Mouse (Mus musculus) limb, embryonic 14.5 days (tissue): ENCODE results near the gene Cd82. TPM values are rescaled to one million over a fixed set of nuclear protein-coding genes. Genes with fewer than 3 reads are reported as not detected.
A peak's percentile ranks its signal among the peaks of the same experiment; 100 is the strongest.

Experiments used
- ATAC-seq: fragments of 200-750 bp; cut with Nextera tagmentation; 2 replicates; pipeline ENCODE4 v1.8.0; 2017; ENCODE audit warnings: low read depth, moderate number of reproducible peaks, moderate TSS enrichment; ENCODE audit not compliant: low FRiP score
- DNase-seq: peaks from one replicate; pipeline ENCODE4 v3.0.0-alpha.2; 2015; ENCODE audit warnings: low spot score
- H3K27ac ChIP-seq: fragments of 300-500 bp; sonication (generic); replicated peaks from 2 replicates; pipeline ENCODE4 v1.5.1; 2014; ENCODE audit warnings: low read depth, mild to moderate bottlenecking, low read length, moderate library complexity, mixed read lengths
- H3K27me3 ChIP-seq: fragments of 300-500 bp; sonication (generic); 2 replicates; pipeline ENCODE4 v1.6.1; 2014; ENCODE audit warnings: low read length, mixed read lengths; ENCODE audit not compliant: control insufficient read depth, insufficient read depth
- H3K36me3 ChIP-seq: fragments of 300-500 bp; sonication (generic); 2 replicates; pipeline ENCODE4 v1.6.1; 2014; ENCODE audit warnings: mild to moderate bottlenecking, low read length, moderate library complexity, mixed read lengths; ENCODE audit not compliant: control insufficient read depth, insufficient read depth
- H3K4me1 ChIP-seq: fragments of 300-500 bp; sonication (generic); 2 replicates; pipeline ENCODE4 v1.6.1; 2014; ENCODE audit warnings: antibody characterized with exemption, low read length, mixed read lengths; ENCODE audit not compliant: control insufficient read depth, insufficient read depth
- H3K4me2 ChIP-seq: fragments of 300-500 bp; sonication (generic); replicated peaks from 2 replicates; pipeline ENCODE4 v1.6.1; 2014; ENCODE audit warnings: low read depth, mild to moderate bottlenecking, low read length, moderate library complexity; ENCODE audit not compliant: severe bottlenecking
- H3K4me3 ChIP-seq: fragments of 300-500 bp; sonication (generic); replicated peaks from 2 replicates; pipeline ENCODE4 v1.5.1; 2014; ENCODE audit warnings: low read length
- H3K9ac ChIP-seq: fragments of 300-500 bp; sonication (generic); 2 replicates; pipeline ENCODE4 v1.6.1; 2014; ENCODE audit warnings: mild to moderate bottlenecking, low read depth, low read length, moderate library complexity; ENCODE audit not compliant: severe bottlenecking
- H3K9me3 ChIP-seq: fragments of 300-500 bp; sonication (generic); 2 replicates; pipeline ENCODE4 v1.6.1; 2016; ENCODE audit warnings: low read length; ENCODE audit not compliant: control insufficient read depth
- POLR2A ChIP-seq: fragments of 200-500 bp; IDR thresholded peaks from 2 replicates; pipeline ENCODE4 v1.8.0; 2012; ENCODE audit warnings: inconsistent platforms, mild to moderate bottlenecking, moderate library complexity, borderline replicate concordance; ENCODE audit not compliant: insufficient read depth, insufficient read length; ENCODE audit errors: extremely low read depth
- WGBS: fragments of 180-500 bp; shearing (Covaris S2); extraction: QIAGEN DNeasy Blood & Tissue Kit; methylation state at CpG from one replicate; pipeline ENCODE4 v1.1.7; 2014; 5-methylcytosine and 5-hydroxymethylcytosine counted together
- polyA plus RNA-seq, 2 experiments: library from polyadenylated mRNA; depleted of rRNA in 1 of 2; stranded (reverse) in 1 of 2; unstranded in 1 of 2; fragments of >200 nt; fragmentation: Nextera tagmentation in 1 of 2; extraction: Ambion mirVana in 1 of 2; gene quantifications; 2 replicates each; pipeline versions ENCODE4 v1.2.1 to v1.2.3; 2012 to 2014

Cd82 gene
- polyA plus RNA-seq, 2 experiments, result 32.9 to 56.6 TPM

GRCm38 (mm10) chr2:93453046-93453445 is 9.9 kb downstream of the Cd82 start:
- DNase-seq (no peak), ATAC-seq (no peak)
- H3K27me3 ChIP-seq, result no peaks in the 10 kb centered on the region
- H3K4me2 ChIP-seq, result no peak overlapping the region
- H3K36me3 ChIP-seq, result no peaks in the 10 kb centered on the region
- H3K9ac ChIP-seq, result no peak overlapping the region
- peaks cover 26% of the 10 kb centered on the region for H3K4me1 ChIP-seq
- H3K9me3 ChIP-seq, result no peaks in the 10 kb centered on the region
- no peak for TF ChIP-seq POLR2A
- H3K27ac ChIP-seq, result no peak overlapping the region
- WGBS, result 73% methylated on average over 4 of the region's 4 CpGs
- H3K4me3 ChIP-seq, result no peak overlapping the region

- Histone ChIP-seq H3K36me3 (no peaks in the 10 kb centered on the region), H3K4me1 (peaks cover 23% of the 10 kb centered on the region), H3K27me3 (no peaks in the 10 kb centered on the region), H3K9me3 (no peaks in the 10 kb centered on the region), H3K27ac (no peak overlapping the region), H3K4me2 (no peak overlapping the region), H3K9ac (no peak overlapping the region), H3K4me3 (no peak overlapping the region)
- ATAC-seq, result no peak
- no peak for DNase-seq
- TF ChIP-seq POLR2A, result no peak
- 66% methylated on average over 4 of the region's 4 CpGs for WGBS
Observed at GRCm38 (mm10) chr2:93452506-93452905, 10.4 kb downstream of the Cd82 start.

GRCm38 (mm10) chr2:93452057-93452456 is 10.9 kb downstream of the Cd82 start:
- no peaks in the 10 kb centered on the region for H3K9me3 ChIP-seq
- H3K4me2 ChIP-seq, result no peak overlapping the region
- H3K27ac ChIP-seq, result no peak overlapping the region
- no peaks in the 10 kb centered on the region for H3K36me3 ChIP-seq
- no peak overlapping the region for H3K9ac ChIP-seq
- H3K27me3 ChIP-seq, result no peaks in the 10 kb centered on the region
- H3K4me3 ChIP-seq, result no peak overlapping the region
- 50% methylated on average over 6 of the region's 6 CpGs for WGBS
- ATAC-seq (no peak), DNase-seq (no peak)
- TF ChIP-seq POLR2A, result no peak
- peaks cover 21% of the 10 kb centered on the region for H3K4me1 ChIP-seq

- H3K9ac ChIP-seq, result no peak overlapping the region
- DNase-seq (no peak), ATAC-seq (peak; percentile 53; the same call in 1 of the 2 replicates)
- H3K4me1 ChIP-seq, result peaks cover 21% of the 10 kb centered on the region
- H3K36me3 ChIP-seq, result no peaks in the 10 kb centered on the region
- 30% methylated on average over 6 of the region's 6 CpGs for WGBS
- H3K27me3 ChIP-seq, result no peaks in the 10 kb centered on the region
- TF ChIP-seq POLR2A, result no peak
- H3K27ac ChIP-seq, result 0 out of 2 replicates have a peak overlapping the region, but pooled peaks have one; percentile 8
- H3K4me2 ChIP-seq, result no peak overlapping the region
- no peak overlapping the region for H3K4me3 ChIP-seq
- H3K9me3 ChIP-seq, result no peaks in the 10 kb centered on the region
Observed at GRCm38 (mm10) chr2:93451219-93451938, 11.6 kb downstream of the Cd82 start.

- H3K27me3 ChIP-seq, result no peaks in the 10 kb centered on the region
- no peaks in the 10 kb centered on the region for H3K9me3 ChIP-seq
- H3K9ac ChIP-seq, result no peak overlapping the region
- no peak for TF ChIP-seq POLR2A
- DNase-seq (no peak), ATAC-seq (no peak)
- no peak overlapping the region for H3K4me2 ChIP-seq
- WGBS, result 75% methylated on average over 7 of the region's 7 CpGs
- no peak overlapping the region for H3K27ac ChIP-seq
- peaks cover 21% of the 10 kb centered on the region for H3K4me1 ChIP-seq
- H3K4me3 ChIP-seq, result no peak overlapping the region
- H3K36me3 ChIP-seq, result no peaks in the 10 kb centered on the region
Observed at GRCm38 (mm10) chr2:93450695-93451094, 12.2 kb downstream of the Cd82 start.
